Mouse (Mus musculus): ENCODE data around the gene Nenf. TPM values are rescaled to one million over a fixed set of nuclear protein-coding genes. Genes with fewer than 3 reads are reported as not detected.
A peak's percentile ranks its signal among the peaks of the same experiment; 100 is the strongest.

The Nenf gene
- total RNA-seq (2021) = 10 to 100 TPM; 76.1 to 80.3 TPM
- long read RNA-seq, experiment 1, transcript Nenf-201 (4 exons, 742 nt) = major isoform, 50 of 53 reads
- long read RNA-seq, experiment 1, partial matches to known transcripts = 2 of 53 reads
- long read RNA-seq, experiment 1, other reads (novel, unspliced or antisense) = 1 of 53 reads
- long read RNA-seq, experiment 2, transcript Nenf-201 (4 exons, 742 nt) = major isoform, 61 of 62 reads
- long read RNA-seq, experiment 2, partial matches to known transcripts = 0 of 62 reads
- long read RNA-seq, experiment 2, other reads (novel, unspliced or antisense) = 1 of 62 reads

DNA sequence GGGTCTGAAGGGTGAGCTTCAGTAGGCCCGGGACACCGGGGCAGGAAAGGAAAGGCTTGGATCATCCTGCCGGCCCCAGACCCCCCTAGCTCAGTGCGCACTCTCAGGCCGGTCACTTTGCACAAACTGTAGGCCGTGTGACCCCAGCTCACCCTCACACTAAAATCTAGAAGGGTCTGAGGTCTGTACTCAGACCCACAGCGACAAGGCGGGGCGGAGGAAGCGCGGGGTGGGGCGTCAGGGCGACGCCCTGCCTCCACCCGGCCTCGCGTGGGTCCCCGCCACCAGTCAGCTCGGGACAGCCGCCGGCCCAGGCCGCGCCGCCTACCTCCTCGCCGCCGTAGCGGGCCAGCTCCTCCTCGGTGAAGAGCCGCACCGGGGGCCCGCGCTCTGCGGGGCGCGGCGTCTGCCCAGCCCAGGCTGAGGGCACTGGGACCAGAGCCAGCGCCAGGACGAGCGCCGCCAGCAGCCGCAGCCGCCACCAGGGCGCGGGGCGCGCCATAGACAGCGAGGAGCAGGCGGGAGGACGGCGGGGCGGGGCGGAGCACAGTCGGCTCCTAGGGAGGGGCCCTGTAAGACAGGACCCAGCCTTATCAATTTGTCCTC is at the start of gene Nenf:
Gene Nenf (minus strand): TSS at position 604 of the 606 bp plus-strand sequence.
- peak; percentile 60 to 76 for DNase-seq (ENCODE audit: low spot score in 2 of 2)

- no peak for DNase-seq (ENCODE audit: low spot score in 2 of 2)
These were observed 46.5 kb upstream of the Nenf start for GRCm38 (mm10) chr1:191364477-191364876.

- DNase-seq (ENCODE audit: low spot score in 2 of 2) = no peak
These were observed 44.4 kb upstream of the Nenf start for GRCm38 (mm10) chr1:191362412-191362811.

DNA sequence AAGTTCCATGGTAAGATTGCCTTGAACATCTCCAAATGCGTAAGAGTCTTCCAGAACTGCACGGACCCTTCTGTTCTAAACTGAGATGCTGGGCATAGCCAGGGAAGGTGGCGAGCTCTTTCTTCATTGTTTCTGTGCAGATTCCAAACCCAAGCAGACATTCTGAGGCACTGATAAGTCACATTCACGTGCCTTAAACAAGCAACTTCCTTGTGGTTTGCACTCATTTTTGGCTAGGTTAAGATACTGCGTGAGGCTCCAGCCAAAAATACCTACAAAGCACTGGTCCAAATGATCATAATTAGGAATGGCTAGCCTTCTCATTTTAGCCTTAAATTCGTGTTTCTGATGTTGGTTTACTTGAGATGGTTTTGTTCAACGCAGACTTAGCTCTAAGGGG is 41.5 kb upstream of the Nenf start:
- DNase-seq (ENCODE audit: low spot score in 2 of 2) = no peak

- no peak for DNase-seq (ENCODE audit: low spot score in 2 of 2)
These were observed 38.9 kb upstream of the Nenf start for GRCm38 (mm10) chr1:191356936-191357335.

GRCm38 (mm10) chr1:191353836-191354235 is 35.8 kb upstream of the Nenf start:
- no peak for DNase-seq (ENCODE audit: low spot score in 2 of 2)

DNA sequence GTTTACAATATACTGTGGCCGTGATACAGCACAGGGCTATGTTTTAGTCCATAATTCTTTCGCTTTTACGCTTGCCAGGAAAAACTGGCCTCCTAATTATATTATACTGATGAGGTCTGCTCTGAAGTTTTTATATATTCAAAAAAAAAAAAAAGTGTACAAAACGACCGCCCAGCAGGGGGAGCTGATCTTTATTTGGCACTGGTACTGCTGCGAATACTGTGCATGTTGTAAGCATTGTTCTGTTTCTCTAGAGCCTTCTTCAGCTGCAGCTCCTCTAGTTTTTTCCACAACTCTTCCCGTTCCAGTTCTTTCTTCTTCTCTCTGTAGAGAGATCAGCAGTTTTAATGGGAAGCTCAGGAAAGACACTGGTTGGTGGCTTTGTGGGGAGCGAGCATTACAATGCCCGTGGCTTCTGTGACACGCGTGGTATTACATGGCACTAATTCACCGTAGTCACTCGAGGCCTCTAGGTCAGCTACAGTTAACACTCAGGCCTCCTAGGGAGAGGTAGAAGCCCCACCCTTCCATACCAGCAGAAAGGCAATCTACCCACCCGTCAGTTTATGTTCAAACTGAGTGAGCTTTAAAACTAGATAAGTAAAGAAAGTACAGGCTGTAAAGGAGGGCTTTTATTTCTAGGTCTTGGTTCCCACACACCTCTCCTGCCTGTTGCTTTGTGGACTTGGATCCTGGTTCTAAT is 34.9 kb upstream of the Nenf start:
- DNase-seq (ENCODE audit: low spot score in 2 of 2) = peak; percentile 45 to 68

DNA sequence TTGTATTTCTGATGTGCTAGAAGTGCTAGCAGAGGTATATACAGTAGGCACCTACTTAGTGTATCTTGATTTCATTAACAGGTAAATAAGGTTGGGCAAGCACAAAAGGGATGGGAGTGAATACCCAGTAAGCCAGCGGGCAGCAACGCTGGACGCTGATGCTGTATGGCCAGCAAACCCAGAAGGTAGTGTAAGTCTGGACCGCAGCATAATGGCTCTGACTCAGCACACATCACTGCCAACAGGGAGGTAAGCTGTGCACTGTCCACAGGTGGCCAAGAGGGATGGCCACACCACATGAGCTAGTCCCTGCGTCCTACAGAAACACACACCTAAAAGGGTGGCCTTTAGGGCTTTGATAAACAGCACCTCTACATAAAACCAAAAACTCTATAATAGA is 32.4 kb upstream of the Nenf start:
- DNase-seq (ENCODE audit: low spot score in 2 of 2) = no peak

DNA sequence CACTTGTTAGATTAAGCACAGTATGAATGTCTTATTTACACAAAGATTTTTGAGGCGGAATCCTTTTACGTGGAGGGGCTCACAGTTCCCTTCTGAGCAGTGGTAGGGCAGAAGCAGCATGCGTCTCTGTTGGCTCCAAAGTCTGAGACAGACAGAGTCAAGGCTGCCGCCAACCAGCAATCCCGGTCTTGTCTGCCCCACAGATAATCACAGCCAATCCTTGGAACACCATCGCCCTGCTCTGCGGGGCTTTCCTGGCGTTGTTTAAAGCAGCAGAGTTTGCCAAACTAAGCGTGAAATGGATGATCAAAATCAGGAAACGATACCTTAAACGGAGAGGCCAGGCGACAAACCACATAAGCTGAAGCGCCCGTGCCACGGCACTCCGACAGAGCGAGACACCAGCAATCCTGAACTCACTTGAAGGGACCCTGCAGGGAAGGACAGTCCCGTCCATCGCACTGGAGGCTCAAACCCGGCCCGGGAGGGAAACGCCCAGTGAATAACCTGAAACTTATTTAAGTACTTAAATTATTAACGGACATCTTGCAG is 31.6 kb upstream of the Nenf start:
- no peak for DNase-seq (ENCODE audit: low spot score in 2 of 2)

DNA sequence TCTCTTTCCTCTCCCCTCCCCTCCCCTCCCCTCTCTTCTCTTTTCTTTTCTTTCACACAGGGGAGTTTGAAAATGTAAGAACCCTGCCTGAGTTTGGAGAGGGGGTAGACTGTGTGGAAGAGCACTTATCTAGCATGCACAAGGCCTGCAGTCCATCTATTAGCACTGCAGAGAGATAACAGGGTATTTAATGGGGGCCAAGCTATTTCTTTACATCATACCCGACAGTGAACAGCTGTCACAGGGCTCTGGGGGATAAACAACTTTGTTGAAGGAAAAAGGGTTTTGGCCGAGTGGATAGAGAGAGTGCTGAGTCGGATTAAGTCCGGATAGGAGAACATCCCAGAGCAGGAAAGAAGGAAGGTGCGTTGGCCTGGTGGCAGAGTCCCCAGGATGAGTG is 31.0 kb upstream of the Nenf start:
- no peak for DNase-seq (ENCODE audit: low spot score in 2 of 2)

GRCm38 (mm10) chr1:191348592-191348991 is 30.6 kb upstream of the Nenf start:
- DNase-seq (ENCODE audit: low spot score in 2 of 2) = no peak

GRCm38 (mm10) chr1:191347602-191348001 is 29.6 kb upstream of the Nenf start:
- no peak for DNase-seq (ENCODE audit: low spot score in 2 of 2)

DNA sequence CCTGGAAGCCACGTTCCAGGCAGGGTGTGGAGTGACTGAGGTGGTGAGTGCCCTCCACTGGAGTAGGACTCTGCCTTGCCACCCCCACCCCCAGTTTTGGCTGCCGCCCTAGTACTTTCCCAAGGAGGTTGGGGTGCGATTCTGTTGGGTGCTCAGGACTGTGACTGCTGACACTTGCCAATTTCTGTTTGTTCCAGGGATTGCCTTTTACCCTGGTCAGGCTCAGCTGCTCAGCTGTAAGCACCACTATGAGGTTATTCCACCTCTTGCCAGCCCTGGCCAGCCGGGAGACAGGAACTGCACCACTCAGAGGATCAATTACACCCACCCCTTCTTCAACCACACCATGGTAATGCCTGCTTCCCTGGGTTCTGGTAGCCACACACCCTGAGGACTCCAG is 22.5 kb upstream of the Nenf start:
- no peak for DNase-seq (ENCODE audit: low spot score in 2 of 2)

DNA sequence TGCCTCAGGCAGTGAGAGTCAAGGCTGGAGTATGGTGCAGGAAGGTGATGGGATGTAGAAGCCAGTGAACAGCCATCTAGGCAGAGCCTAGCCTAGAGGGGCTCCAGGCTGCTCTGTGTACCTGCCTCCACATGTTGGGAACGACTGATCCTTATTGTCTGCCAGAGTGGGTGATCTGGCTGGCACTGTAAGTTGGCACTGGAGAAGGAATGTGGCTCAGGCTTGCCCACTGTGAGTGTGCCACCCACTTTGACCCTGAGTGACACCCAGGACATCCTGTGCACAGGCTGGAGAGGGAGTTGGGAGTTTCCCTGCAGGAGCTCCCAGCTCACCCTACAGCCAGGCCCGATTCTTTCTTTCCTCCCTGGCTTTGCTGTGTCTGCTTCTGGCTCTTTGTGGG is 21.9 kb upstream of the Nenf start:
- DNase-seq (ENCODE audit: low spot score in 2 of 2) = no peak

DNA sequence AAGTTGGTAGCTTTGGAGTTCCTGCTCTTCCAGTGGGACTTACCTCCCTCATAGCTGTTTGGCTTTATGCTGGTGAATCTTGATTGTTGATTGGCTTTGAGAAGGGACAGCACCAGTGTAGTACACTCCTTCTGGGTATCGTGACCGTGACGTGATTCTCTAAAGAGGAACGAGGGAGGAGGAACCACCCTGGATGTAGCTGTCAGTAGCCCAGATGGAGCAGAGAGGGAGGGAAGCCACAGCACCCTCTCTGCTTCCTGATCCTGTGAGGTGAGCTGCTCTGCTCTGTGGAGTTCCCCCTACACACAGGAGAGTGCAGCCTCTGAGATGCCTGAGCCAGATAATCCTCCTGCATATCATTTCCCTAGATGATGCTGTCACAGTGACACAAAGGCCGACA is 16.5 kb upstream of the Nenf start:
- no peak for DNase-seq (ENCODE audit: low spot score in 2 of 2)

- no peak for DNase-seq (ENCODE audit: low spot score in 2 of 2)
These were observed 12.4 kb upstream of the Nenf start for GRCm38 (mm10) chr1:191330356-191330755.

- no peak for DNase-seq (ENCODE audit: low spot score in 2 of 2)
These were observed 10.0 kb upstream of the Nenf start for GRCm38 (mm10) chr1:191328019-191328441.

GRCm38 (mm10) chr1:191327258-191327657 is 9.3 kb upstream of the Nenf start:
- no peak for DNase-seq (ENCODE audit: low spot score in 2 of 2)

GRCm38 (mm10) chr1:191326233-191326882 is 8.4 kb upstream of the Nenf start:
- no peak for DNase-seq (ENCODE audit: low spot score in 2 of 2)

DNA sequence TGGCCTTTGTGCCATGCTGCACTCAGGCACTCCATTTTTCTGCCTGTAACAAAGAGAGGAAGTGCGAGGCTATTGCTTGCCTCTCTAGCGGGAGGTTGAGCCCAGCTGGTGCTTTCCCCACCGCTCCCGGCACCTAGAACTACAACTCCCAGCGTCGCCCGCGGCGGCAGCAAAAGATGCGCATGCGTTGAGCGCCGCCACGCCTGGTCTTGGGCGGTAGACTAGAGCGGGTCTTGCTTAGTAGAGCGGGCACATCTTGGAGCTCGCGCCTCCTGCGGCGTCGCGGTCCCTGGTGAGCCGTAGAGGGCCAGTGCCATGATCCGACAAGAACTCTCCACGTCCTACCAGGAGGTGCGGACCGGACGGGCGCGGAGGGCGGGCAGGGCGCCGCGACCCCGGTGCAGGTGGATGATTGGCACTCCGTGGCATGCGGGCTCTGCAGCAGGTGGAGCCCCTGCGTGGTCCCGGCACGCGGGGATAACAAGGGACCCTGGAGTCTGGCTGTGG is 7.8 kb upstream of the Nenf start, which contains the start of gene Tmem206:
Gene Tmem206 (plus strand): TSS at position 187 of the 507 bp plus-strand sequence.
- peak; percentile 95 to 97 for DNase-seq (ENCODE audit: low spot score in 2 of 2)
